Mouse (Mus musculus) embryonic fibroblast, embryonic 13.5 days (primary cell): ENCODE measurements at regions not wholly inside any gene's neighbourhood (a gene's known extent, or its start where the extent isn't known, plus 50 kb on each side); places are given as distances from the start of the nearest gene placed in this dataset.

Source experiments
- CTCF ChIP-seq: IDR thresholded peaks from 2 replicates; pipeline ENCODE4 v1.5.1; 2011; ENCODE audit warnings: mild to moderate bottlenecking, control low read depth, low read length, moderate library complexity, borderline replicate concordance; ENCODE audit not compliant: insufficient read depth
- POLR2A ChIP-seq: IDR thresholded peaks from 2 replicates; pipeline ENCODE4 v1.6.1; 2011; ENCODE audit warnings: low read depth, mild to moderate bottlenecking, control low read depth, low read length, moderate library complexity

GRCm38 (mm10) chr13:25754515-25755105 is 484.3 kb upstream of the Nrsn1 start:
- no peak for TF ChIP-seq CTCF
- no peak for TF ChIP-seq POLR2A
